Mouse (Mus musculus) retina, postnatal 7 days (tissue): ENCODE data around the gene Smyd1.
"Not testable (repeated sequence)": the region's sequence is repeated elsewhere in the genome, so short reads cannot be mapped to it uniquely, and the experiment has no call there.

Experiments used
- DNase-seq: peaks from one replicate; pipeline ENCODE4 v3.0.0-alpha.2; 2012; ENCODE audit warnings: low read depth, low spot score

The Smyd1 gene

DNA sequence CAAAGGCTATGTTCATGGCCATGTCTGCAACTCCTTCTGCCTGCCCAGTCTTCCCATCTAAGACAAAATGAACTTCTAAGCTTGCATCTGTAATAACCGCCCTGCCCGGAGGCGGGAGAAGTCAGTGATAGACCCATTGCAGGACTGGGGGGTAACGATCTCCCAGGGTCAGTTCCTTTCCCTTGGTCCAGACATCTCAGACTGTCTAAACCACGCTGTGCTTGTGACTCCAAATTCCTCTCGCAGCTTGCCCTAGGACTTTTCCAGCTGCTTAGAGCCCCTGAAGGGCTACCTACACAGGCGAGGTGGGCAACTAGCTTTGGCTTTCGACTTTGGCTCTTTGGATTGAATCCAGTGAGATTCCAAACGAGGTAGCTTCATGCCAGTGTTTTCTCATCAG is 2.8 kb upstream of the Smyd1 start:
- DNase-seq = no peak

DNA sequence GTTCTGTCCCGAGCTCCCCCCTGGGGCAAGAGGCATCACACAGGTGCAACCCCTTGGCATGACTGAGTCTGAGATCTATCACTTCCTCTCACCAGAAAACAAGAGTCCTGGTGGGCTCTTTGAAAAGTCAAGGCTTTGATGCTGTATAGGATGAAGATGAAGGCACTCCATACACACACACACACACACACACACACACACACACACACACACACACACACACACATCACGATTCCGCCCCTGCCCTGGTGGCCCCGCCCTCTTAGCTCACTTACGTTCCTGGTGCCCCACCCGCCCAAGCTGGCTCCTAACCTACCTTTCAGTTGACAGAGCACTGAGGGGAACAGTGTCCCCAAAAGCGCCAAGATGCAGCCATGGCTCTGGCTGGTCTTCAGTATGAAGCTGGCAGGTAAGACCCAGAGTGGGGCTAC is 473 bp upstream of the Smyd1 start, which contains the start of gene Cd8b1:
TSS of gene Cd8b1 (plus strand) at position 298 of the 431 bp plus-strand sequence.
- DNase-seq = no peak

DNA sequence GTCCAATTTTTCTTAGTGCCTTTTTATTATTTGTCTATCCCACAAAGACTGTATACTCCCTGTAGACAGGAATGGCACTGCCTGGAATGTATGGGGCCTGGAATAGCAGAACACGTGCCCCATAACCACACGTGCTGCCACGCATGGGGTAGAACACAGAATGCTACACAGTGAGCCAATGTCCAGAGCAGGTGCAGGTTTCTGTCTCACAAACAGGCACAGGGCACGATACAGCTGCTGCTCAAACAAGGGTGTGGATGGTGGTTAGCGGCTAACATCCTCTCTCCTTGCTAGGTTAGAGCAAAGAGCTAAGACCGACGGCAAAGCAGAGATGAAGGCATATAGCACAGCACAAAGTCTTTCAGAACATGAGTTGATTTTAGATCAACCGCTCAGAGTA is 14.5 kb downstream of the Smyd1 start:
- DNase-seq = no peak

DNA sequence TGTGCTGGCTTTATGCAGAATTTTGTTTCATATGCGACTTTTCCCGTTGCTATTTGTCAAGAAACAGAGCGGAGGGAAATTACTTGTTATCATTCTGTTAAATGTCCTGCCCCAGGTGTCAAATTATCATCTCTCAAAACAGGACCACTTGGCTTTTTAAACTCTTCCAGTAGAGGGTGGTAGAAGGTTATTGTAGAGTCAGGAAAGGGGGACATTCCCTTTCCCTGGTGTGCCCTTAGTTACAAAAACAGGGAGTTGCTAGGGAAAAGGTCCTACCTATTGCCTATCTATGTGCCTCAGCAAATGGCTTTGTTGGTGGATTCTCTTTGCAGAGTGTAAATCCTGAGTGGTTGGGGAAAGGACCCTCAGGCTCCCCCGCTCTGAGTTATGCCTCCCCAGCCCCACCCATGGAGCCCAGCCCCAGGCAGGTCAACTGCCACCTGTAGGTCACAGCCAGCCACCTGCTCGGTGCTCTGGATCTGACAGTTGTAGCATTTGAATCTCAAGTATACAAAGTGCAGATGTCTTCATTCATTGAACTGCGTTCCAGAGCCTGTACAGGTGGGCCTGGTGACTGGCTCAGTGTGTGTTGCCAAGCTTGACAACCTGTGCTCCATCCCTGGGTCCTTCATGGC is 19.8 kb downstream of the Smyd1 start:
- no peak for DNase-seq

DNA sequence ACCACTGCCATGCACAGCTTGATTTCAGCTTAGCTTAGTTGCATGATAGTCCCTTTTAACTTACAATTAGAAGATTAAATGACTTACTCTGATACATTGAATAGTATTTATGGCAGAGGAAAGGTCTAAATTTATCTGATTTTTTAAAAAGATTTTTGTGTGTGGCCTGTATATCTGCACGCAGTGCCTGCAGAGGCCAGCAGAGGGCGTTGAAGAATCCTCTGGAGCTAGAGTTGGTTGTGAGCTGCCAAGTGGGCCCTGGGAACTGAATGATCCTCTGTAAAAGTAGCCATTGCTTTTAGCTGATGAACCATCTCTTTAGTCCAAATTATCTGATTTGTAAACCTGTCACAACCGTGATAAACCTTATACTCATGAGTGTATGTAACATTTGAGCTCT is 23.3 kb downstream of the Smyd1 start:
- peak; percentile 17 for DNase-seq

DNA sequence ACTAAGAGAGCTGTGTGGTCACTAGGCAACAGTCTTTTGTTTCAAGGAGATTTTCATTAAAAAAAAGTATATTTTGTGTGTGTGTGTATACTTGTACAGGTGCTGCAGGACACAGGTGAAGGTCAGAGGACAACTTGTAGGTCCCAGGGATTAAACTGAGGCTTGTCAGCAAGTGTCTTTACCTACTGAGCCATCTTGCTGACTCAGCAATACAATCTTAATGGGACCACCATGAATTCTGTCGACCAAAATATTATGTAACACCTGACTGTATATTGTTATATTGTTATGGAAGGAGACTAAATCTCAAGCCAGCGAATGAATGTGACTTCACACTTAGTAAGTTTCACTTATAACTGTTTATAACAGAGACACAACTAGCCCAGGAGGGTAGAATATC is 24.0 kb downstream of the Smyd1 start:
- no peak for DNase-seq

DNA sequence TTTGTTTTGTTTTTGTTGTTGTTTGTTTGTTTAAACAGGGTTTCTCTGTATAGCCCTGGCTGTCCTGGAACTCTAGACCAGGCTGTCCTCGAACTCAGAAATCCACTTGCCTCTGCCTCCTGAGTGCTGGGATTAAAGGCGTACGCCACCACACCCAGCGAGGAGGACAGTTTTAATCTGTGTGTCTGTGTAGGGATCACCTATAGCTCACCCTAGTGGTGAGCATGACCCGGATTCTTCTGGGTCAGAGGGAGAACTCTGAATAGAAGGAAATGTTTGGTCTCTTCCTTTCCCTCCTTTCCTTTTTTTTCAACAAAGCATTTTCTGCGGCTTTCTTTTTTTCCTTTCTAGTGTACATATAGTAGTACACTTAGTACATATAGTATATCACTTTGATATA is 26.7 kb downstream of the Smyd1 start:
- DNase-seq = no peak

DNA sequence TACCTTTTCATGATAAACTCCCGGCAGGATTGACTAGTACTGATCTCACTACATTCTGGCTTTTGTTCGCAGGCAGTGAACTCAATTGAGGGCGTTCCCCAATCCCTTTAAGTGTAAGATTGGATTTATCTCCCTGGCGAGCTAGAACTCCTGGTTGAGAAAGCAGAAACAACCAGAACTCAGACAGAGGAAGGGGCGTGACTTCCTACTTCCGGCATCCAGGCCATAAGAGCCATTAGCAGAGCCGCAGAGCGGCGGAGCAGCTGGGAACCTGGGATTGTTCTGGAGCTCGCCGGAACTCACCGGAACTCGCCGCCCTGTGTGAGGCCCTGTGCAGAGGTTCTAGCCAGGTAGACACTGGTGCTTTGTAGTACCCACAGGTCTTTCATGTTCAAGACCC is 28.5 kb downstream of the Smyd1 start:
- DNase-seq = no peak

DNA sequence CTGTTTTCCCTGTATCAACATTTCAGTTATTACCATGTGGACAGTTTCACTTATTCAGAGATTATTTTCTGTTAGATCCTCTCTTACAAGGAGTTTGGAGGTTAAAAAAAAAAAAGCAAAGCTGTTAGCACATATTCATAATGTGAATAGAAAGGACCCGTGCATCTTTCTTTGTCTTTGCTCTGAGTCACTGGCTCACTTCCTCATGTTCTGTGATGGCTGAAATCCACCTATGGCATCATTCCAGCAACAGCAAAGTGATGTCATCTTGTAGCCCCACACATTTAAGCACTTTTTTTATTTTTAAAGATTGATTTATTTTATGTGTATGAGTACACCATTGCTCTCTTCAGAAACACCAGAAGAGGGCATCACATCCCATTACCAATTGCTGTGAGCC is 42.6 kb downstream of the Smyd1 start:
- no peak for DNase-seq

DNA sequence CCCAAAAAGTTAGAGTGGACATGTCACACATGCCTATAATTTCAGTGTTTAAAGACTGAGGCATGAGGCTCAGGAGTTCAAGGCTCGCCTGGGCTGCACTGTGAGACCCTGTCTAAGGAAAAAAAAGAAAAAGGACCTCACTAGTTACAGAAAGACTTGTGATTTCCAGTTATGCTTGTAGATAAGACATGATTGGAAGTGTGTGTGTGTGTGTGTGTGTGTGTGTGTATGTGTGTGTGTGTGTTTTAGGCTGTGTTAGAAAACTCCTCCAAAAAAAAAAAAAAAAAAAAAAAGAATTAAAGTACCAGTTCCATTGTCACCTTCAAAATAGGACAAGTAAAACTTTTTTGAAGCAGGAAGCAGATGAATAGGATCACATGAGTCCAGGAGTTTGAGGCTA is 47.4 kb downstream of the Smyd1 start:
- no peak for DNase-seq

DNA sequence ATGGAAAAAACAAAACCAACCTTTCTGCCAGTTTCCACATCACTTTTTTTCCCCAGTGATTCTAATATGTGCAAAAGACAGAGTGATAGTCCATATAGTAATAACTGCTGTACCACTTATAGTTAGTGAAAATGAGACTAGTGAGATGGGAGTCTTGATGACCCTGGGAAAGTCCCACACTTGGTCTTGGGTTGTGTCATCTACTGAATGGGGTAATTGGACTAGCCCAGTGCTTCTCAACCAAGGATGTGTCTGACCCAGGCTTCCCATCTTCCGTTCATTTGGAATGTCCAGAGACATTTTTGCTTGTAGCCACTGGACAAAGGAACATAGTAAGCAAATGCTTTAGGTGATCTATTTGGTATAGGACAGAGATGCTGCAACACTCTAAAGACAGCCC is 48.3 kb downstream of the Smyd1 start:
- no peak for DNase-seq

DNA sequence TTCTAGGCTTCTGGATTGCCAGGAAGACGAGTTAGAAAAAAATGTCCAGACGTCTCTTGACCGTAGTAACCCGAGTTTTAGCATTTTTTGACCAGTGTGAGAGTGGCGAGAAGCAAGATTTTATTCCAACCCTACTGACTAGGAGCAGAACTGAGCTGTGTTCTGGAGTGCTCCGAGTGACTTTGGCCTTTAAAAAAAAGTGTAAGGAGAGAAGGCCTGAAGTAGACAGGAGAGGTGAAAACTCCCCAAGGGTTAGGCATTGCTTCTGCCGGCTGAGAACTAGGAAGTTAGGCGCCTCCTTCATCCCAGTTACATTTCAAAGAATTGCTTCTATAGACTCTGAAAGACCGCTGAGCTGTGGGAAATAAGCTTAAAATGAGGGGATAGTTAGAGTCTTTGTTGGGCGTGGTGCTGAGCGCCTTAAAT is 49.7 kb downstream of the Smyd1 start:
- DNase-seq = no peak

DNA sequence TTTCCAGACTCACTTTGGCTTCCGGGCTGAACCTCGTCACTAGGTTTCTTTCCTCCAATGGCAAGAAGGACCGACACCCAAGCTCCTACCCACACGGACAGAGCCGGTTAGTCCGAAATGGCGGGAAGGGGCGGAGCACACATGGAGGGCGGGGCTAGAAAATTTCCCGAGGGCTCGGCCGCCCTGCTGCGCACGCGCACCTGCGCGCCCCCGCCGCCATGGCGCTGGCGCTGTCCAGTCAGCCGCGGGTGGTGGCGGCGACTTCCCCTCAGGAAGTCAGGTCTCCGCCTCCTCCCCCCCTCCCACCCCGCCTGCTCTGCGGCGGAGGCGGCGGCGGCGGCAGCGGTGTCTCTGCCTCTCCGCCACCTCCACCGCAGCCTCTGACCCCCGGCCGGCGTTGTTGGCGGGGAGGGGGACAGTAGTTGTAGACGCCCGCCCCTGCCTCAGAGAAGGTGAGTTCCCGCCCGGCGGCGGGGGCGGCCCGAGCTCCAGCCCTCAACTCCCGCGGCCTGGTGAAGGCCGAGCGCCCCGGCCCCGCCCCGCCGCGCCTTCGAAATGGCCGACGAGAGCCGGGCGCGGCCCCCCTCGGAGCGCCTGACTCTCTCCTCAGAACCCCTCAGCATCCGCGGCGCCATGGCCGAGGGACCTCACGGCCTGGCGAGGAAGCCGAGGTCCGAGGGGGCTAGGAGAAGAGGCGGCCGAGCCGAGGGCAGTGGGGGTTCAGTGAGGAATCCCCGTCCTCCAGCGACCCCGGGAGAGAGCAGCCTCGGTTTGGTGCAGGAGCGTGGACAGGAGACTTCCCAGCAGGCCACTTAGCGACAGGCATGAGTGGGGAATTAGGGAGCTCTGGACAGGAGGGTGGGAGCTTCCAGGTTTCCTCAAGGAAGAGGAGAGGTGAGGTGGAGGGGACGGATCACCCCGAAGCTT is 50.4 kb downstream of the Smyd1 start, which contains the start of gene Krcc1:
TSS of gene Krcc1 (plus strand) at position 289 of the 927 bp plus-strand sequence.
- peak; percentile 93 for DNase-seq

DNA sequence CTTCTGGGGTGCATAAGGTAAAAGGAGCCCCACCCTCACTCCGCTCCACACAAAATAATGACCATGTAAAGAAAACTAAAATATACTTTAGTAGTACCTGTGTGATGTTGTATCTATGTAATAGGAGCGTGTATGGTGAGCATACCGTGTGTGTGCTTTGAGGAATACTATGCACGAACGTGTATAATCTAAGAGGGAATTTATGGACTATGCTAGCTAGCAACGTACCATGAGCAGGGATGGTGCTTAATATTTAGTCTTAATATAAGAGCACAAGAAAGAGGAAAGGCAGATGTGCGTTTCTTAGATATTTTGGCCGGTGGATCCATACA is 51.0 kb downstream of the Smyd1 start:
- no peak for DNase-seq

DNA sequence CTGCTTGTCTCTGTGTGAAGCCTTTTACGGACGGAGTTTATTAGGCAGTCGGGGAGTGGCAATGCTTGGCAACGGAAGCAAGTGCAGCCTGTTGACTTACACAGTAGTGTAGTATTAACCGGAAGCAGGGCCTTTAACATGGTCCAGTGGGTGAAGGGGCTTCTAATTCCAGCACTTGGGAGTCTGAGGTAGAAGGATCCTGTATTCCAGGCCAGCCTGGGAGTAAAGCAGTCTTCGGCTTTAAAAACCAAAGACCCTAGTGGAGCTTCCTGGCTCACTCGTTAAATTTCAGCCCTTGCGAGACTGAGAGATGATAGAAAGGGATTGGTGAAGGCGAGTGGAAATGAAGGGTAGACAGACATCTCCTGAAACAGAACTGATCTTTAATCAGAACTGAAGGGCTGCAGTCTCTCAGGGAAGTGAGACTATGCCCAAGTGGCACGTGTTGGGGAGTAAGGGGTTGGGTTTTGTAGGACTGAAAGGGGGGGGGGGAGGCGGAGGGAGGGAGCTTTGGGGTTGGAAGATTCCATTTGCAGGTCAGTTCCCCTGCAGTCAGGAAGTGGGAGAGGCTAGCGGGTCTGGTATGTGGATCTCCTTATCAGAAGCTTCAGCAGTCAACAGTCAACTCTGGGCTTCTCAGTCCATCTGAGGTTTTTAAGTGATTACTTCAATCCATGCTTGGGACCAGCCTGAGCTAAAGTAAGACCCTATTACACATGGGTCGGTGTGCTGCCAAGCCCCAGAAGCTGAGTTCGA is 51.6 kb downstream of the Smyd1 start:
- DNase-seq = no peak

DNA sequence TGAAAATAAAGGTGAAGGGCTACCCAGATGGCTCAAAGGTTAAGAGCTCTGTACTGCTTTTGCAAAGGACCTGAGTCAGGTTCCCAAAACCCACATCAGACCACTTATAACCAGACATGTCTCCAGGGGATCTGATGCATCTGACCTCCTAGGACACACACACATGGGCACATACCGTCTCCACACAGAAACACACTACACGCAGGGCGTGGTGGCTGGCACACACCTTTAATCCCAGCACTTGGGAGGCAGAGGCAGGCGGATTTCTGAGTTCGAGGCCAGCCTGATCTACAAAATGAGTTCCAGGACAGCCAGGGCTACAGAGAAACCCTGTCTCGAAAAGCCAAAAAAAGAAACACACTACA is 52.4 kb downstream of the Smyd1 start:
- not testable (repeated sequence) for DNase-seq

DNA sequence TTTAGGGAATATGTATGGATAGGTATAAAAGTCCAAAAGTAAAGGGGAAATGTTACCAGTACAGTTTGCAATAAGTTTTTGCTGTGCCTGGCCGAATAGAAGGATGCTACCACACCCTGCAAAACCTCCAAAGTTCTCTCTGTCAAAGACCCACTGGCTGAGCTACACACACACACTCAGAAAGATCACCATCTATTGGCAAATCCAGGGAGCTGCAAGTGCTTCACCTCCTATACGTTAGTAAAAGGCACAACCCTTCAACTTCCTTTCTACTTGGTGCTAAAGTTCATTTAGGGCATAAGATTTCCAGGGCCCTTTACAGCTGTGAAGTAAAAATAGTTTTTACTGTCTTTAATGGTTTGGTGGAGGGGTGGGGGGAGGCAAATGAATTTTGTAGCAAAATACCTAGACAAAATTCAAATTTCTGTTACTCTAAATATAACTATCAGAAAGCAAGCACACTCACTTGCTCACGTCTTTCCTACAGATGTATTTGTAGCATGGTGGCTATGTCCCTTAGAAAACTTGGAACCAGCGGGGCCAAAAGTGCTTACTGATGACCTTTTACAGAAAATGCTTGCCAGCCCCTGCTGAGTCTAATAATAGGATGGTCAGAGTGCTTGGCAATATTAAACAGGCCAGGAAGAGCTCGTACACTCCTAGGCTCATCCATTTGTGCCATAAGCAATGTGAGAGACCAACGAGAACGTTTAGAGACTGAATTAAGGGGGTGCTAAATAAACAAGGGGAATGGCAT is 52.9 kb downstream of the Smyd1 start:
- DNase-seq = no peak

DNA sequence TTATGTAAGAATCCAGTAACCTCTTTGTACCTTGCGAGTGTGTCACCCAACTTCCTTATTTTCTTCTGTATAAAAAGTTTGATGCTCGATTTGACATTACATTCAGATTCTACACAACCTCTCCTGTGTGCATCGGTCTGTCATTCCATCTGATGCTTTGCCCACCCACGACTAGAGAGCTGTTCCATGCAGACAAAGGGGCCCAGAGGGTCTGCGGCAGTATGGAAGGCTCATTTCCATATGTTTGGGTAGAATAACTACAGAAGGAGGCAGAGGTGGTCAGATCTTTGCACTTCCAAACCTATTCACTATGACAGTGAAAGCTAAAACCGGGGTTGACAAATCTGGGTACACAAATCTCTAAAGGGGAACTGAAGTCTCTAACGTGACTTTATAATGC is 54.4 kb downstream of the Smyd1 start:
- not testable (repeated sequence) for DNase-seq

DNA sequence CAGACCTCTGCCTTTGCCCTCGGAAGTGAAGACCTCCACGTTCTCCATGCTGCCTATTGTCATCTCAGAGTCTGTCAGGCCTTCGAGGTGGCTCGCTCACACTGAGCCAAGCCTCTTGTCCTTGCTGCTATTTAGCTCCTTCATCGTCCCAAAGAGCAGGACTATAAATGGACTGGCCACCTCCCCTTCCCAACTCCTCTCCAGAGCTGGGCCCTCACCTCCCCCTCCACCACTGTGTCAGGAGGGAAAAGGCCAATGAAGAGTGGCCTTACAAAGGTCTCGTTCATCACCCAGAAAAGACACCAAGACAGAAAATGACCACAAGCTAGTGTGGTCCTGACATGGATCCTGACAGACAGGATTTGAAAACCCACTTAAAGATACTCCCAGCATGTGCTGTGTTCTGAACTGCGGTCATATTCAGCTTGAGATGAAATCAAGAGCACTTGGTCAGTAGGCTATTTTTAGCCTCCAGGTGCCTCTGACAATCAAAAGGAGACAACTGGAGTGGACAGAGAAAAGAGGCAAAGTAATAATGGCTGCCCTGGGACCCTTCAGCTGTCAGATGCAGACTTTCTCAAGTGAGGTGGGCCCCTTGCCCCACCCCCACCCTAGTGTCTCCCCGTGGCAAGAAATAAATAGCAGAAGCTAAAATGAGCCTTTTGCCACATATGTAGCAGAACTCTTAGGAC is 59.7 kb downstream of the Smyd1 start:
- DNase-seq = no peak

DNA sequence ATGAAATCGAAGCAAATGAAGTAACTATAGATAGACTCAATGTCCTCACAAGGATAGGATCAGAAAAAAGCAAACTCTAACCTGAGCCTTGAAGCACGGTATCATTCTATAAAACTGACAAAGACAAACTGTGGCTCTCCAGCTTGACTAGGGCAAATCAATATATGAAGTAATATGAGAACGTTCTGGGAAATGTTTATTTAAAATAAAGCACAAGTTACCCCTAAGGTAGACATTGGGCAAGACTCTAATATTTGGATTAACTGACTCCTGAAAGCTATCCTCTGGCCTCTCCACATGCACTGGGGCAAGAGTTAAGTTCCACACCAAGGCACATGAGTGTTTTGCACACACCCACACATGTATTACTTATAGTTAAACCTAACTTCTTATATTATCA is 61.0 kb downstream of the Smyd1 start:
- DNase-seq = no peak

DNA sequence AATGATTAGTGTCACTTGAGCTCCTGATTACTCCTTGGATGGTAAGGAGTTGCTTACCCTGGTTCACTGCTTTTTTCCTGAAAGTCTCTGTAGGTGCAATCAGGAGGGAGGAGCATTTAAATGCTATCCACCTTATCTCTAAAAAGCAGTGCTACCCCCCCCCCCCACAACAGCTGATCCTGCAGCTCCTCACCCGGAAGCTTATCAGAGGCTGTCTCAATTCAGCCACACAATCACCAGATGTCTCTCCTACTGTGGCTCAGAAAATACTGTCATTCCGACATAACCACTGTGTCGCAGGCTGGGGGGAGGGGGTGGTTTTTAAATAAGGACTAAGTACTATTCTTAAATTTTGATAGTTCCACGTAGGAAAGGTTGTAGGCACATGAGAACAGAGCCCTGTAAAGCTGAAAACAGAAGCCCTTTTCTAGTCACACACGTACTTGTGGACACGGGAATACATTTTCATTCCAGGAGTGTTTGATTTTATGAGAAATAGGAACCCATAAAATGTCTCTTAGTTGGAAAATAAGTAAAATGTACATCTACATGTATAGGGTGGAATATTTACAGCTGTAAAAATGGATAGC is 61.9 kb downstream of the Smyd1 start:
- DNase-seq = no peak
